Mouse (Mus musculus) embryonic facial prominence, embryonic 11.5 days (tissue): ENCODE results near the gene Veph1. TPM values are rescaled to one million over a fixed set of nuclear protein-coding genes. Genes with fewer than 3 reads are reported as not detected.

ENCODE experiments used
- ATAC-seq: fragments of 200-750 bp; cut with Nextera tagmentation; replicated peaks from 2 replicates; pipeline ENCODE4 v1.8.0; 2017; ENCODE audit warnings: low read depth; ENCODE audit not compliant: insufficient number of reproducible peaks, low FRiP score, low TSS enrichment
- DNase-seq: peaks from one replicate; pipeline ENCODE4 v3.0.0-alpha.2; 2015; ENCODE audit warnings: low spot score
- H3K27ac ChIP-seq: fragments of 300-500 bp; sonication (generic); replicated peaks from 2 replicates; pipeline ENCODE4 v1.5.1; 2014; ENCODE audit warnings: mild to moderate bottlenecking, low read depth, low read length, control low read depth
- H3K27me3 ChIP-seq: fragments of 300-500 bp; sonication (generic); 2 replicates; pipeline ENCODE4 v1.6.1; 2014; ENCODE audit warnings: mild to moderate bottlenecking, low read length, moderate library complexity, mixed read lengths; ENCODE audit not compliant: control insufficient read depth, insufficient read depth
- H3K36me3 ChIP-seq: fragments of 300-500 bp; sonication (generic); replicated peaks from 2 replicates; pipeline ENCODE4 v1.6.1; 2014; ENCODE audit warnings: low read depth, mild to moderate bottlenecking, low read length, moderate library complexity, mixed read lengths; ENCODE audit not compliant: control insufficient read depth, insufficient read depth
- H3K4me1 ChIP-seq: fragments of 300-500 bp; sonication (generic); 2 replicates; pipeline ENCODE4 v1.6.1; 2014; ENCODE audit warnings: low read length, mixed read lengths; ENCODE audit not compliant: control insufficient read depth, insufficient read depth
- H3K4me2 ChIP-seq: fragments of 300-500 bp; sonication (generic); 2 replicates; pipeline ENCODE4 v1.6.1; 2014; ENCODE audit warnings: low read depth, mild to moderate bottlenecking, control low read depth, low read length, moderate library complexity
- H3K4me3 ChIP-seq: fragments of 300-500 bp; sonication (generic); 2 replicates; pipeline ENCODE4 v1.5.1; 2014; ENCODE audit warnings: low read depth, low read length, control low read depth
- H3K9ac ChIP-seq: fragments of 300-500 bp; sonication (generic); replicated peaks from 2 replicates; pipeline ENCODE4 v1.6.1; 2014; ENCODE audit warnings: mild to moderate bottlenecking, control low read depth, low read length
- H3K9me3 ChIP-seq: fragments of 300-500 bp; sonication (generic); replicated peaks from 2 replicates; pipeline ENCODE4 v1.6.1; 2016; ENCODE audit warnings: mild to moderate bottlenecking, low read length, inconsistent platforms, mixed read lengths; ENCODE audit not compliant: control insufficient read depth
- WGBS: fragments of 180-500 bp; shearing (Covaris S2); extraction: QIAGEN DNeasy Blood & Tissue Kit; methylation state at CpG from one replicate; pipeline ENCODE4 v1.1.7; 2014; 5-methylcytosine and 5-hydroxymethylcytosine counted together
- polyA plus RNA-seq: library from polyadenylated mRNA; unstranded; fragments of >200 nt; fragmentation: Nextera tagmentation; extraction: Ambion mirVana; gene quantifications from 2 replicates; pipeline ENCODE4 v1.2.1, GENCODE M21; 2014

Veph1 gene
- polyA plus RNA-seq, 1 experiment from 2014 or later, result 5.5 TPM

DNA sequence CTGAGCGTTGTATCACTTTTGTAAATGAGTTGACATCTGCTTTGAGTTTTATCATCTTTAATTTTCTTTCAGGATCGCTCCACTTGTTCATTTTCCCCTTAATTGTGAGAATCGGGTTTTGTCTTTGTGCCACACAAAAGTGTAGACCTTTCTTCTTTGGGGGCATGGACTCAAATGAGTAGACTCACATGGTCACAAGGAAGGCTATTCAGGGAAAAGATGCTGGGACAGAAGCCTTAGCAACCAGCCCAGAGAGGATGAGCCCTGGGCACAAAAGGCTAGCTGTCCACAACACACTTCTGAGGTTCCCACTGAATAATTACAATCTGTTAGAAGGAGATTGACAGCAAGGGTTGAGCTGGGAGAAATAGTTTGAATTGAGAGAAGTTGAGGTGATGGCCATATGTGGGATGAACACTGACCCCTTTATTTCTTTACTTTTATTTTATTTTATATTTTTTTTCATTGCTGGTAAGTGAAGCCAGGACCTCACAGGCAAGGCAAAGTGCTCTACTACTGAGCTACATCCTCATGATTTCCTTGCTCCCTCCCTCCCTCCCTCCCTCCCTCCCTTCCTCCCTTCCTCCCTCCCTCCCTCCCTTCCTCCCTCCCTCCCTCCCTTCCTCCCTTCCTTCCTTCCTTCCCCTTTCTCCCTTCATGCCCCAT lies 126.6 kb downstream of the Veph1 start:
- no peak overlapping the region for H3K27ac ChIP-seq
- H3K4me3 ChIP-seq, result no peak overlapping the region
- DNase-seq (no peak), ATAC-seq (0 out of 2 replicates have a peak, but pooled peaks have one; percentile 64)
- H3K36me3 ChIP-seq, result no peaks in the 10 kb centered on the region
- no peak overlapping the region for H3K4me2 ChIP-seq
- no peak overlapping the region for H3K9ac ChIP-seq
- 43% methylated on average over 3 of the region's 3 CpGs for WGBS
- no peaks in the 10 kb centered on the region for H3K9me3 ChIP-seq
- no peaks in the 10 kb centered on the region for H3K27me3 ChIP-seq
- no peaks in the 10 kb centered on the region for H3K4me1 ChIP-seq

- Histone ChIP-seq H3K9ac (no peak overlapping the region), H3K4me2 (no peak overlapping the region), H3K27me3 (no peaks in the 10 kb centered on the region), H3K4me3 (no peak overlapping the region), H3K27ac (peak overlapping the region; percentile 80), H3K9me3 (no peaks in the 10 kb centered on the region), H3K4me1 (no peaks in the 10 kb centered on the region), H3K36me3 (no peaks in the 10 kb centered on the region)
- ATAC-seq (peak; percentile 66), DNase-seq (peak; percentile 94)
- 27% methylated on average over 6 of the region's 6 CpGs for WGBS
Measured at GRCm38 (mm10) chr3:66166606-66167290, 129.9 kb downstream of the Veph1 start.

DNA sequence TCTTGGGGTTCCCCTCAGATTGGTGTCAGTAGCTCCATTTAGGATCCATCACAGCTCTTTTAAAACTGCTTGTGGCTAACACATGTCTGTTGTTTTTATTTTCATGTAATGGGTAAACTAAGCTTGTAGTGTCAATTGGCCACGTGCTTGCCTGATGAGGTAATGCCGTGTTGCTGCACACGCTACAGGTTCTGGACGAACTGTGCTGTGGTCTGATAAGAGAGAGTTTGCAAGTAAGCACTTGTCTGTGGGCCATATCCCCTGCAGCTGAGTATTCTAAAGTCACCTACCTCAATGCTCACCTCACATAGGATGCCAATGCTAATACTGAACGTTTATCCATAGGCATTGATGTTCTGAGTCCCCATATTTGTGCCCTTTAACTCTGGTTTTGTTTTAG lies 131.6 kb downstream of the Veph1 start:
- 84% methylated on average over 5 of the region's 5 CpGs for WGBS
- Histone ChIP-seq H3K27ac (no peak overlapping the region), H3K9ac (no peak overlapping the region), H3K36me3 (no peaks in the 10 kb centered on the region), H3K4me3 (no peak overlapping the region), H3K4me1 (no peaks in the 10 kb centered on the region), H3K27me3 (no peaks in the 10 kb centered on the region), H3K4me2 (no peak overlapping the region), H3K9me3 (no peaks in the 10 kb centered on the region)
- ATAC-seq (no peak), DNase-seq (no peak)

DNA sequence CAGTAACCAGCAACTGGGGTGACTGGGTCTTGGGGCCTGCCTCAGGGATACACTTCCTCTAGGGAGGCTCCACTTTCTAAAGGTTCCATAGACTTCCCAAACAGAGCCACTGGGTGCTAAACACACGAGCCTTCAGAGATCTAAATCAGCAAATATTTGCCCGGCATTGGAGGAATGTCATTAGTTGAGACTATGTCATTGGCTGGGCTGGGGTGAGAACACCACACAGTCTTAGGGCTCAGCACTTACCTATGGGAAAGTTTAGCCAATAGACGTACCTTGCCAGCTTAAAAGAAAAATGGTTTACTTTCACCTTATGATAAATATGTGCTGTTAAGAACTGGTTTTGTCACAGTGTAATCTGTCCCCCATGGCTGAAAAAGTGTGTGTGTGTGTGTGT lies 132.1 kb downstream of the Veph1 start:
- H3K27ac ChIP-seq, result no peak overlapping the region
- no peaks in the 10 kb centered on the region for H3K4me1 ChIP-seq
- H3K4me3 ChIP-seq, result no peak overlapping the region
- no peaks in the 10 kb centered on the region for H3K27me3 ChIP-seq
- DNase-seq (no peak), ATAC-seq (no peak)
- no peak overlapping the region for H3K9ac ChIP-seq
- 69% methylated on average over 3 of the region's 3 CpGs for WGBS
- H3K36me3 ChIP-seq, result no peaks in the 10 kb centered on the region
- H3K9me3 ChIP-seq, result no peaks in the 10 kb centered on the region
- H3K4me2 ChIP-seq, result no peak overlapping the region

GRCm38 (mm10) chr3:66162612-66163011 lies 134.0 kb downstream of the Veph1 start:
- H3K4me1 ChIP-seq, result no peaks in the 10 kb centered on the region
- H3K4me3 ChIP-seq, result no peak overlapping the region
- ATAC-seq (no peak), DNase-seq (no peak)
- H3K27ac ChIP-seq, result no peak overlapping the region
- no peaks in the 10 kb centered on the region for H3K36me3 ChIP-seq
- no peaks in the 10 kb centered on the region for H3K9me3 ChIP-seq
- no peak overlapping the region for H3K9ac ChIP-seq
- 71% methylated on average over 6 of the region's 6 CpGs for WGBS
- no peaks in the 10 kb centered on the region for H3K27me3 ChIP-seq
- no peak overlapping the region for H3K4me2 ChIP-seq

GRCm38 (mm10) chr3:66157947-66158346 lies 138.7 kb downstream of the Veph1 start:
- Histone ChIP-seq H3K9ac (no peak overlapping the region), H3K36me3 (no peaks in the 10 kb centered on the region), H3K27me3 (no peaks in the 10 kb centered on the region), H3K4me1 (no peaks in the 10 kb centered on the region), H3K9me3 (no peaks in the 10 kb centered on the region), H3K4me2 (no peak overlapping the region), H3K27ac (no peak overlapping the region), H3K4me3 (no peak overlapping the region)
- ATAC-seq, result no peak
- 84% methylated on average over 8 of the region's 8 CpGs for WGBS
- no peak for DNase-seq

- Histone ChIP-seq H3K4me2 (no peak overlapping the region), H3K9me3 (no peaks in the 10 kb centered on the region), H3K4me3 (no peak overlapping the region), H3K4me1 (no peaks in the 10 kb centered on the region), H3K27ac (no peak overlapping the region), H3K27me3 (no peaks in the 10 kb centered on the region), H3K9ac (no peak overlapping the region), H3K36me3 (no peaks in the 10 kb centered on the region)
- ATAC-seq, result no peak
- no peak for DNase-seq
- WGBS, result 65% methylated on average over 7 of the region's 7 CpGs
Measured at GRCm38 (mm10) chr3:66137601-66138000, 159.0 kb downstream of the Veph1 start.

DNA sequence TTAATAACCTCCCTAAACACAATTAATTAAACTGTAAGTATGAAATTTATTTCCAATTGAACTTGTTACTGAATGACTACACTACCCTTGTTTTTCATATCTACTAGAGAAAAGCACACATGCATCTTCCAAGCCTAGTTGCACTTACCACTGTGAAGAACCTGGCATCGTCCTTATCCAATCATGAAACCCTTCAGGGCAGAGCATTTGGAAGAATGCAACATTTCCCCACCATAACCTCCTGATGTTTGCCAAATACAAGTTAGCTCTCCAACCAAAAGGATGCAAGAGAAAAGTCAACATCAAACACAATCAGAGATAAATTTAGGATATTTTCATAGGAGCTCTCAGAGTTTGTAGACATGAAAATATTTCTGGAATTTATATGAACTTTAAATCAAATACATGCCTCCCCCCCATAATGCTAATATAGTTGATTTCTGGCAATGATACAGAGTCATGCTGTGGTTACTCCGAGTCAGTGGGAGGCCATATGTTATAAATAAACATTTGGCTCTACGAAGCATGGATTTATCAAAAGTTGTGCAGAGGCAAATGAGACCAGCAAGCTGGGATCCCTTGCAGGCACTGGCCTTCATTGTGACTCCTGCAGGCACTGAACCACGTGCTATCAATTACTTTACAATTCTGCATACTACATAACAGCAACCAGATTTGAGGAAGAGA lies 165.2 kb downstream of the Veph1 start:
- Histone ChIP-seq H3K27me3 (no peaks in the 10 kb centered on the region), H3K4me3 (no peak overlapping the region), H3K9me3 (no peaks in the 10 kb centered on the region), H3K4me2 (no peak overlapping the region), H3K4me1 (no peaks in the 10 kb centered on the region; the same call in 1 of the 2 replicates), H3K27ac (no peak overlapping the region), H3K36me3 (no peaks in the 10 kb centered on the region), H3K9ac (no peak overlapping the region)
- ATAC-seq, result no peak
- 32% methylated on average over 4 of the region's 4 CpGs for WGBS
- peak; percentile 72 for DNase-seq
